Mouse (Mus musculus) thymus, postnatal 14 days (tissue): ENCODE data around the gene Srcap.

Source experiments
- DNase-seq: peaks from one replicate; pipeline ENCODE4 v3.0.0; 2021

Gene Srcap

GRCm38 (mm10) chr7:127583260-127583659 is 71.5 kb downstream of the Srcap start:
- no peak for DNase-seq

- no peak for DNase-seq
These were observed 73.2 kb downstream of the Srcap start for GRCm38 (mm10) chr7:127585031-127585430.

- DNase-seq = no peak
These were observed 74.4 kb downstream of the Srcap start for GRCm38 (mm10) chr7:127586149-127586548.

- no peak for DNase-seq
These were observed 75.4 kb downstream of the Srcap start for GRCm38 (mm10) chr7:127587196-127587595.

GRCm38 (mm10) chr7:127588011-127588871 is 76.5 kb downstream of the Srcap start, which contains the start of the genes Ccdc189 and Rnf40:
TSS of gene Ccdc189 (minus strand) at chr7:127588595.
TSS of gene Rnf40 (plus strand) at chr7:127588767.
- peak; percentile 90 for DNase-seq

- no peak for DNase-seq
These were observed 77.1 kb downstream of the Srcap start for GRCm38 (mm10) chr7:127588901-127589300.

- DNase-seq = no peak
These were observed 77.9 kb downstream of the Srcap start for GRCm38 (mm10) chr7:127589637-127590036.

GRCm38 (mm10) chr7:127591108-127591507 is 79.3 kb downstream of the Srcap start:
- no peak for DNase-seq

- DNase-seq = no peak
These were observed 80.8 kb downstream of the Srcap start for GRCm38 (mm10) chr7:127592575-127592974.

- DNase-seq = no peak
These were observed 85.0 kb downstream of the Srcap start for GRCm38 (mm10) chr7:127596747-127597146.

GRCm38 (mm10) chr7:127600612-127601011 is 88.8 kb downstream of the Srcap start:
- no peak for DNase-seq

- no peak for DNase-seq
These were observed 90.0 kb downstream of the Srcap start for GRCm38 (mm10) chr7:127601735-127602134.

- no peak for DNase-seq
These were observed 91.1 kb downstream of the Srcap start for GRCm38 (mm10) chr7:127602903-127603302.

GRCm38 (mm10) chr7:127604256-127604655 is 92.5 kb downstream of the Srcap start:
- no peak for DNase-seq

- DNase-seq = no peak
These were observed 95.4 kb downstream of the Srcap start for GRCm38 (mm10) chr7:127607150-127607549.
